Mouse (Mus musculus): Measurements from ENCODE around the gene Fancg.

Fancg gene

DNA sequence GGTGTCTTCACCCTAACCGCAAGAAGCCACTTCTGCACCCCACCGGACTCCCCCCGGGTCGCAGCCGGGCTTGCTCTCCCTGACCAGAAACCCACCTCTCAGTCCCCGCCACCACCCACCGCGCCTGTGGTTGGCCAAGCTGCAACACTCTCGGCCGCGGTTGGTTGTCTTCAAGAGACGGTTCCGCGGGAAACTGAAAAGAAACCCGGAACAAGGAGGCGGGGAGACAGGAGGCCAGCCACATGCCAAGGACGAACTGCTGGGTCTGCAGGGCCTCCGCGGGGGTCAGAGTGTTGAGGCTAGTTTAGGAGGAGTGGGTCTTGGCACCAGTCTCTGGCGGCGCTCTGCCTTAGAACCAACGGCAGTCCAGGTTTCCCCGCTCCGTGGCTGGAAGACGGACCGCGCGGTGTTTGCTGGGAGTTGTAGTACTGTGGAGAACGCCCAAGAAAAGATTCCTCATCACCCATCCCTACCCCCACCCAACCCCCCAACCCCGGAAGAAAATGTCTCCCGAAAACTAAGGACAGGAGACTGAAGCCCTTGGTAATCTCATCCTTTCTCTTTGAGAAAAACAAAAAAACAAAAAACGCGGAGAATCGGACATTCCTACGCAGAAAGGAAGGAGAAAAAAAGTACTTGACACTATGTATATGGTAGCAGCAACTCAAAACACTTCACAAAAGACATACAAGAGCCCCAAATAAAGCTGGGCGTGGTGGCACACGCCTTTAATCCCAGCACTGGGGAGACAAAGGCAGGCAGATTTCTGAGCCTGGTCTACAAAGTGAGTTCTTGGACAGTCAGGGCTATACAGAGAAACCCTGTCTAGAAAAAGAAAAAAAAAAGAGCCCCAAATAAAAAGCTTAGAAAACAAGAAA lies at the start of gene Fancg:
TSS of gene Fancg (minus strand) at position 346 of the 878 bp plus-strand sequence.
- peak; percentile 81 to 83 for DNase-seq (ENCODE audit: low spot score in 2 of 2)

DNA sequence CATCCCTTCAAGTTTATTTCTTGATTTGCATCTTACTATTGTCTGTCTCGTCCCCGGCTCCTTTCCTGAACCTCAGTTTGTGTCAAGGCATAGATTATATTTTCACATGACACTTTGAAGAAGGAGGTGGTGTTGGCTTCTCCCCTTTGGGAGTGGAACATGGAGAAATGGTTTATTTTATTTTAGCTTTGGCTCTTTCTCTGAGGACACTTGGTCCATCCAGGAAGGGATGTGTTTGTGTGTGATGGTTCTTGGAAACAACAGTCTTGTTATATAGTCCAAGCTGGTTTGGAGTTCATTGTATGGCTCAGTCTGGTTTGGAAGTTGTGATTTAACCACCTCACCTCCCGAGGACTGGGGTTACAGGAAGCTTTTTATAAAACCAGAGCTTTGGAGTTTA lies 49.4 kb upstream of the Fancg start:
- DNase-seq (ENCODE audit: low spot score in 2 of 2): no peak

DNA sequence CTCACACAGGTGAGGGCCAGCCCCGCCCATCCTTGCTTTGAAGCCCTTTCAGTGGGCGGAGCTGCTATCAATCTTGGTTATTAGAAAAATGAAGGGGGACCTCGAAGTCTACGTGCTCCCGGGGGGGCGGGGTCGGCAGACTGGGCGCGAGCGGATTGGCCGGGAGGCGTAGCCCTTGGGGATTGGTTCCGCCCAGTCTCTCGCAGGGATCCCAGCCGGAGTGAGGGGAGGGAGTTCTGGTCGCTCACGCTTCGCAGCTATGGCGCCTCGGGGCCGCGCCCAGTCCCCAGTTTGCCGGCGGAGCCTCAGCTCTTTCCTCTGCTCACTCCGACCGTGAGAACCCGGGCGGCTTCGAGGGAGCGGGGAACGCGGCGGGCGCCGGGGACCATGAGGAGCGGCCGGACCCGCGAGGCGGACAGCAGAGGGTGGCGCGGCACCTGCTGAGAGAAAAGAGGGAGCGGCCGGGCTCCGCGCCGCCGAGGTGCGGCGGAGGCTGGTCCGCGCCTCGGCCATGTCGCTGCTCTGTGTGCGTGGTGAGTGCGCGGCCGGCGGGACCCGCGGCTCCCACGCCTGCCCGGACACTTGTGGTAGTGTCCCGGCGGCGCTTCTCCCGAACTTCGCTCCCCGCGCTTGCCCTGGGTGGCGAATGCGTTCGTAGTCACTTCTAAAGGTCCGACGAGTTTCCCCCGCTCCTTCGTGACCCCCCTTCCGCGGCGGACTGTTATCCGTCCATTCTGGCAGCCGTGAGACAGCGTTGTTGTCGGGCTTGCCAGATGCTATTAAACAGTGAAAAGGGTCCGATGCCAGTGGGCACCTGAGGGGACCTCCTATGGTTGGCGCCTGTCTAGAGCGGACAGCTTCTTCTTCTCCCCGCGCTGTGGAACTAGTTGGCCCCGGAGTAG lies 48.7 kb upstream of the Fancg start, which contains the start of gene Unc13b:
TSS of gene Unc13b (plus strand) at position 201 of the 902 bp plus-strand sequence.
- peak; percentile 14 to 20 for DNase-seq (ENCODE audit: low spot score in 2 of 2)

DNA sequence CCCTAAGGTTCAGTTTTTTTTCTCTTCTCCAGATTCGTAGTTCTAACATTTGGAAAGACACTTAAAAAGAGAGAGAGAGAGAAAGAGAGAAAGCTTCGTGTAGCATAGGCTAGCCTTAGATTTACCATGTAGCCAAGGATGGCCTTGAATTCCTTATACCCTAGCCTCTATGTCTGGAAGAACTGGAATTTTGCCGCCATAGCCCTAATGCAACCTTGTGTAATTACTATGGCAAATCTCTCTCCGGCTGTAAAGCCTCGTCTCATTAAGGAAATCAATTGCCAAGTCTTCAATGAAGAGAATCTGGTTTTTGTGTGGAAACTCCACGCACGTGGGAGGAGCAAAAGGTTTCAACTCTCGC lies 48.1 kb upstream of the Fancg start:
- no peak for DNase-seq (ENCODE audit: low spot score in 2 of 2)

DNA sequence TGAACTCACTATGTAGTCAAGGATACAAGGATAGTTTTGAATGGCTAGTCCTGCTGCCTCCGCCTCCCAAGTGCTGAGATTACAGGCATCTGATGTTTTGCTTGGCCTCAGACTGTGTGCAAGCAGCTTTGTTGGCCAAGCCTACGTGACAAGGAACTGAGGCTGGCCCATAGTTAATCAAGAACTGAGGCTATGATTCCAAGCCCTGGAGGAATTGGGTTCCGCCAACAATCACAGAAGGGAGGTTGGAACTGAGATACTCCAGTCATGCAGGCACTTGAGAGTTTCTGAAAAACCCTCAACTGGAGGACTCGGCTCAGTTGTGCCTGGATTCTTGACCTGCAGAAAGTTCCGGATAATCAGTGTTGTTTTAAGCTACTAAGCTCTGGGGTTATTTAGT lies 47.3 kb upstream of the Fancg start:
- DNase-seq (ENCODE audit: low spot score in 2 of 2): no peak

DNA sequence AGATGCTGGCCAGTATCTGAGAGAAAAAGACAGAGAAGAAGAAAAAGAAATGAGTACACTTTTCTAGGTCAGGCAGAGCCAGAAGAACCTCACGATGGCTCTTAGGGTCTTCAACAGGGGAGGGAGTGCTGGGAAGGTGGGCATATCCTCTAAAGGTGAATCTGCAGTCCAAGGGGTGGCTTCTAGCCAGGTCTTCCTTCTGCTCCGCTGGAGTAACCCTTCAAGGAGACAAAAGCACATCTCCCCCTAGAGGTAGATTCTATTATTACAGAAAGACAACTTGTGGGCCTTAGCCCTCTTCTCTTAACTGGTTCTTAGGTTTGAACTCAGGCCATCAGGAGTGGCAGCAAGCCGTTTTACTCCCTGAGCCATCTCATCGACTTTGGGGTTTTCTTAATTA lies 42.3 kb upstream of the Fancg start:
- peak in 1 of 2 experiments; percentile 67 for DNase-seq (ENCODE audit: low spot score in 2 of 2)

DNA sequence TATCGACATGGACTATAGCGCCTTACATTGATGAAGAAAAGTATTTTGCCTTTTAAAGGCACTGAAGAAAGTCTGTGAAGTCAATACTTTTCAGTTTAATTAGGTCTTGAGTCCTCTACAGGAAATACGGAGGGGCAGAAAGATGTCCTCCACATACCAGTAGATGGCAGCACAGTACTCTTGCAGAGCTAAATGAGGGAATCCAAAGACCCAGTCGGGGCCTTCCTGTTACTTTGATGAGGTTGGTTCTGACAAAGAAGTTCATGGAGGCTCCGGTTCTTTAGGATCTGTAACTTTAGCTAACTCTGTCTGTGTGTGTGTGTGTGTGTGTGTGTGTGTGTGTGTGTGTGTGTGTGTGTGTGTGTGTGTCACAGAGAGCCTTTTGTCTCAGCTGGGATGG lies 36.9 kb upstream of the Fancg start:
- peak; percentile 49 to 77 for DNase-seq (ENCODE audit: low spot score in 2 of 2)

DNA sequence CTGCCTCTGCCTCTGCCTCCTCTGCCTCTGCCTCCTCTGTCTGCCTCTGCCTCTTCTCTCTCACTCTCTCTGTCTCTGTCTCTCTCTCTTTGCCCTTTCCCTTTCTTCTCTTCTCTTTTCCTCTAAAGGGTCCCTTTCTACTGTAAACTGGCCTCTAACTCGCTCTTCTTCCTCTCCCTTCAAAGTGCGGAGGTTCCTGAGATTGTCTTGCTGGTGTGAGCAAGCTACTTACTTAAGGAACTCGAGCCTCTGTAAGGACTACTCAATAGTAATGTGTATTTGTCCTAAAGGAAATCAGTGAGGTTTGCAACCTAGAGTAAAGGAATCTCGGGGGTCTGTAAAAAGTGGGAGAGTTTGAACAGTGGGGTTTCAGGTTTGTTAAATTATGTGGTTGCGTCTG lies 36.3 kb upstream of the Fancg start:
- DNase-seq (ENCODE audit: low spot score in 2 of 2): no peak

DNA sequence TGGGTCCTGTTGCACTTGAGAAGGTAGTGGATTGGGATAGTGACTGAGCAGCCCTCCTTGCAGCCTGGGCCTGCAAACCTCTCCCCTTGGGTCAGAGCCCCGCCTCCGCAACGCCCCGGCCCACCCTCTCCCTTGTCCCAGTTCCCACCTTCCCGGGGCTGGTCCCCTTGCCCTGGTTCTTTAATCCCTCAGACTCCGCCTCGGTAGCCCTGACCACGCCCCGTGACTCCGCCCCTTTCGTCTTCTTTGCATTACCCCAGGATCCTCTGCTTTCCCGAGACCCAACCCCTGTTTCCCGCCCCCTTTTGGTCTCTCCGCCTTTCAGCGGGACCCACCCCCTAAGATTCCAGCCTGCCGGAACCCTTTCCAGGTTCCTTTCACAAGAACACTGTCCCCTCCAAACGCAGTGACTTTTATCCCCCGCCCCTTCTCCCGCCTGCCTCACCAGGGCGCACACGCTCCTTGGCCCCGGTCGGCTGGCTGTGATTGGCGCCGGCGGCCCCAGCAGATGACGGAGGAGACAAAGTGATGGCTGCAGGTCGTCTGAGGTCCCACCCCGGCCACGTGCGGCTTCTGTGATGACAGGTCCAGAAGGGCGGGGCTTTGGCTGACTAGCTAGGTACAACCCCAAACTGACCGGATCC lies 35.5 kb upstream of the Fancg start, which contains the start of gene Fam214b:
TSS of gene Fam214b (minus strand) at position 562 of the 644 bp plus-strand sequence.
- peak; percentile 69 to 72 for DNase-seq (ENCODE audit: low spot score in 2 of 2)

DNA sequence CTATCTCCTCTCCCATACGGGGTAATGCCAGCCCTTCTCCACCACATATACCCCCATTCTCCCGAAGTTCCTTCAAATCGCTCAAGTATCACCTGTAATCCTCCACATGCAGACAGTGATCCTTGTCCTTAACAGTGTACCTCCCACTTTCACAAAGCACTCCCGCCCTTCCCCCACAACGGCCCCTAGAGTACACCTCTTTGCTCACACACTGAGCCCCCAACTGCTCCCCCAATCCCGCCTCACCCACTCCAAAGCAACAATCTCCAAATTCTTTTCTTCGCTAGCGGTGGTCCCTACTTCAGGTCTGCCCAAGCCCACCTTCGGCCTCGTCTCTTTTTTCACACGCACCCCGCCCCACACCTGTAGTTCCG lies 35.0 kb upstream of the Fancg start:
- no peak for DNase-seq (ENCODE audit: low spot score in 2 of 2)

DNA sequence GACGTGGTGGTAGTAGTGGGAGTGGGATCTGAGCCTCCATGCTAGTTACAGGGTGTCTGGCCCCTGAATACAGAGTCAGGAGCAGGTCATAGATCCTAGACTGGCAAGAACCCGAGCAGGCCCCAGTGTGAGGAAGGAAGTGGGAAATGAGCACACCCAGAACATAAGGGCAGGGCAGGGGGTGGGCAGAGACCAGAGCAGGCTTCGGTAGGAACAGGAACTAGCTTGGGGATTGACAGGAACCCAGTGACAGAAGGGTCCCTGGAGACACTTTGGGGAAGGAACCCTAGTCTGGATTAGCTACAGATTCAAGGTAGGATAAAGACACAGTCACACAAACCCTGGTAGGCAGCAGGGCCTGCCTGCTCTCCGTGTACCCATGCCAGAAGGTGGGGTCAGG lies 34.4 kb upstream of the Fancg start:
- DNase-seq (ENCODE audit: low spot score in 2 of 2): no peak

DNA sequence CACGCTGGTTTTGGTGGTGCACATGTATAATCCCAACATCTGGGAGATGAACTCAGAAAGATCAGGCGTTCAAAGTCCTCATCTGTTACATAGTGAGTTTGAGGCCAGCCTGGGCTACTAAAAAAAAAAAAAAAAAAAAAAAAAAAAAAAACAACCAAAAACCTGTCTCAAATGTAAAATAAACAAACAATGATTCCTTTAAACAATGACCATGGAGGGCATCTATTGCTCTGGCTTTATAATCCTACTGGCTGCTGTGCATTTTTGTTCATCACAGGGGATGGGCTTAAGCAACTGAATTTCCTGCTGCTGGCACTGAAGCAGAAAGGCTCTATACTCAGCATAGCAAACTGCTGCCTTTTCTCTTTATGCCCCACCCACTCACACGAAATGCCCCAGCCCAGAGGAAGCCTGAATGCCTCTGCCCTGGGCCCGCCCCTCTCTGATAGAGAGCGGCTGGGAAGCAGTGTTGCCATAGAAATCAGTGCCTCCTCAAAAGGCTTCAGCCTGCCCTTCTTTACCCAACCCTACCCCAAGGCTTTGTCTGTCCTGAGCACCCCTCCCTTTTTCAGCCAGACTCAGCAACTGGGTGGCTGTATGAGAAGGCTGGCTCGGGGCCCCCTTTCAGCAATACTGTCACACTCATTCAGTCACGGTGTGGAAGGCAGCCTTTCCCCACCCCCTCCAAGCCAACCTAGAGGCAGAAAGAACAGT lies 33.5 kb upstream of the Fancg start:
- DNase-seq (ENCODE audit: low spot score in 2 of 2): peak; percentile 43 to 44

DNA sequence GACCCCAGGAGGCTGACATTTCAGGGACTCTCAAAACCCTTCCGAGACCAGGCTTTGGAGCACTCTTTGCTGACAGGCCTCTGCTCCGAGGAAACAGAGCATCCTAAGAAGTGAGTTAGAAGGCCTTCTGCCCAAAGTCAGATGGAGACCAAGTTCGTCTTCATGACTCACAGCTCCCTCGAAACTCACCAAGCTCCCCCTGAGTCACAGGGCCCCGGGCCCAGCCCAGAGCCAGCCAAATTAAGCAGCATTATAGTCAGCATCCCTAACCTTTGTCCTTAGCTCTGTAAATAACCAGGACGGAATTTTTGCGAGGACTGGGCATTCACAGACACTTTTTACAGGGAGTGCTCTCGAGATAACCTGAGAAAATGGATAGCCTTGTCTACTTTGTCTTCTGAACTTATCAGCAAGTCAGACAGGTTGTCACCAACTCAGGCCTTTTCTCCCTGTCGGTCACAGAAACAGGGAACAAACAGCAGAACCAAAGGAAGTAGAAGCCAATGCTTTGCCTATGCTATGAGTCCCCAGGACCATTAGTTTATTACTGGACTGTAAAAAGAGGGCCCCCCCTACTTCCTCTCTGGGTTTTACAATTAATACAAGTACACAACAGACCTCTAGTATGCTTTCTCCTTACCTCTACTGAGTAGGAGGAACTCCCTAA lies 30.7 kb upstream of the Fancg start:
- DNase-seq (ENCODE audit: low spot score in 2 of 2): no peak

DNA sequence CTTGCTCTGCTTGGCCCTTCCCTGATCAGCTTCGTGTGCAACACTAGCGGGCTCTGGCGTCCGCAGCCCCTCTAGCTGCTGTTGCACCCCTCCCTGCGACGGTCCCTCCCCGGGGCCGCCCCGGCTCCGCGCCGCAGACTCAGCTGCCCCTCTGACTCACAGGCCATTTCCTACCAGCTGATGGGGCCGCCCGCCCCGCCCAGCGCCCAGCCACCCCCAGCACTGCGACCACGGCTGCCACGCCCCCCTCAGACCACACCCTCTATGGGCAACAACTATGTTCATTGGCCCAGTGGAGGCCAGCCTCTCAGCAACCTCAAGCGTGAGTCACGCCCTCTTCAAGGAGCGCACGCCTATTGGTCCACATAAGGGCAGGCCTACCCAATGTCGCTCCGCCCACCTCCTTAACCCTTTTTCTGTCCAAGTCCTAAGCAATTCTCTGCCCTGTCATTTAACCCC lies 29.8 kb upstream of the Fancg start:
- DNase-seq (ENCODE audit: low spot score in 2 of 2): peak; percentile 86

DNA sequence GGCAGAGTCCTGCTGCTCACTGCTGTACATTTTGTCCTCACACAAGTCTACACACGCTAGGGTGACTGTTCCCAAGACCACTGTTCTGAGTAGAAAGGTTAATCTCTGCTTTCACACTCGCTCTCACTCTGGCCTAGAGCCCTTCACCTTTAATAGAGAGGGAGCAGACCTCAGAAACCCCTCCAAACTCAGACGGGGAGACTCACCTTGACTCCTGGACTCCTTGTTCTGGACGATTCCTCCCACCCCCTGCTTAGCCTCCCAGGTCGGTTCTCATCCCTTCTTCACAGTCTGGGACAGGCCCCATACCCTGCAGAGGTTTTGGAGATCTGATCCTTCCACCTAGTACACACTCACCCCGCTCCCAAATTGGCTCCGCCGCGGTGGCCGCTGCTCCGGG lies 29.3 kb upstream of the Fancg start:
- DNase-seq (ENCODE audit: low spot score in 2 of 2): no peak

DNA sequence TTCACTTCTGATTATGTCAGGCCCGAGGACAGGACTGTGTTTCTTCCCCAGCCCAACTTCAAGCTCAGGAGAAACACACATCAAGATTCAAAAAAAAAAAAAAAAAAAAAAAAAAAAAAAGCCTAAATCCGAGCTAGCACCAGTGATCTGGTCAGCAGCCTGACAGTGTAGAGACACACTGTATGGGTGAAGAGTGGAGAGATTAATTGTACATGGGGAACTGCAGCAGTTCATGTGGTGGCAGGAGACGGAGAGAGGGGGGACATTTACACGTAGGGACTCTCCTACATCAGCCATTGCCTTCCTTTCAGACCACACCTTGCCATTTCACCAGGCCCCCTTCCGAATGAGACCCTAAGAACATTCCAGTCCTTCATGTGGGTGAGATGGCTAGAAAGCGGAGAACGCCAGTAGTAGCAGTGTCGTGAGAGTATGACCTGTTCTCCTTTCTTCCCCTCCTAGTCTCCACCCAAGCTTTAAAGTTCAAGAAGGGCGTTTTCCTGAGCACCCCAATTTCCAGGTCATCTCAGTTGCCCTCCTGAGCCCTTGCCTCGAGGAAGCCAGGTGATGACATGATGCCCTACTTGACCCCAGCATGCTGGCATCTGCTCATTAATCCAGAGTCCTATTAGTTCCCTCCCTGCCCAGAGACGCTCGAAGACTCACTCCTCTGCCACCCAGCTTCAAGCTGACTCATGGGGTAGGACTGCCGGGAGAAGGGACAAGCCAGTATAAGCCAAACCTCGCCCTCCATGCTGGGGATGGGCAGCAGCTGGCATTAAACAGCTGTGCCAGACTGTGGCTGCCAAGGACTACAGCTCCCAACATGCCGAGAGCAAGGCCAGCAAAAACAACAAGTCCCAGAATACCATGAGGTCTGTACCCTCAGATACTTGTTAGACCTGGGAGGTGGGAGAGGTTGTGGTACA lies 28.5 kb upstream of the Fancg start:
- no peak for DNase-seq (ENCODE audit: low spot score in 2 of 2)

DNA sequence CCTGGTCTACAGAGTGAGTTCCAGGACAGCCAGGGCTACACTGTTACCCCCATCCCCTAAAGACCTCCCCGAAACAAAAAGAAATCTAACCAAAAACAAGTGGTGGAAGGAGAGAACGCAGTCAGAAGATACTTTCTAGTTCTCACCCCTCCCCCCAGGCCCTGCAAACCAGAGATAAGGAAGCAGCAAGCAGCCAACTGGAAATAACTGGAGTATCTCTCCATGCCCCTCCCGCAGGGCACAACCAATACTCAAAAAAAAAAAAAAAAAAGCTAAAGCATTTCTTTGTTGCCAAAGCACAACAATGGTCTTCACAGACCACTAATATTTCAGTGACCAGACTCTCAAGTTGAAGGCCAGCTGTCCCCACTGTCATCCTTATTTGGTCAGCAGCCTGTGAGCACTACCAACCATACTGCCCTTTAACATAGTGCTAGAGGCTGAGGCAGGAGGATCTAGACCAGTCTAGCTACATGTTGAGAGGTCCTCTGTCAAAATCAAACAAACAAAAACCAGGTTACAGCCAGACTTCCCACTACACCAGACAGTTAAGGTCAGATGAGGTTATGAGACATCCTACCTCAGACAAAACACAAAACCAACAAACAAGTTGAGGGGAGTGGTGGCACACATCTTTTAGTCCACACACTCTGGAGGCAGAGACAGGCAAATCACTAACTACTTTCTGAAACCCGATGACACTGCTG lies 27.7 kb upstream of the Fancg start:
- DNase-seq (ENCODE audit: low spot score in 2 of 2): no peak

DNA sequence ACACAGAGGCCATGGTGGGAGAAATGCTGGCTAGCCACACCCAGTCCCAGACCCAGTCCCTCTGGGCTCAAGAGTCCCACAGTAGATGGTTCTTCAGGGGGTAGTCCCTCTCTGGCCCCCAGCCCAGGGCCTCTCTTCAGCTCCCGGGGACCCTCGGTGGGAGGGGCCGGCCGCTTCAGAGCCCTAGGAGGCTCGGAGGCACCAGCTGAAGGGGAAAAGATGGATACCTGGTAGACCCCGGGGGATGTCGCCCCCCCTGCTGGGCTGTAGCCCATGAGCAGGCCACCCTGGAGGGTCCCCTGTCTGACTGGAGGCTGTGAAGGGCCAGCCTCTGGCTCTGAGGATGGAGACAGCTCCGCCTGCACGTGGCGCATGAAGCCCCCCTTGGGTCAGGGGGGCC lies 26.1 kb upstream of the Fancg start:
- DNase-seq (ENCODE audit: low spot score in 2 of 2): no peak

DNA sequence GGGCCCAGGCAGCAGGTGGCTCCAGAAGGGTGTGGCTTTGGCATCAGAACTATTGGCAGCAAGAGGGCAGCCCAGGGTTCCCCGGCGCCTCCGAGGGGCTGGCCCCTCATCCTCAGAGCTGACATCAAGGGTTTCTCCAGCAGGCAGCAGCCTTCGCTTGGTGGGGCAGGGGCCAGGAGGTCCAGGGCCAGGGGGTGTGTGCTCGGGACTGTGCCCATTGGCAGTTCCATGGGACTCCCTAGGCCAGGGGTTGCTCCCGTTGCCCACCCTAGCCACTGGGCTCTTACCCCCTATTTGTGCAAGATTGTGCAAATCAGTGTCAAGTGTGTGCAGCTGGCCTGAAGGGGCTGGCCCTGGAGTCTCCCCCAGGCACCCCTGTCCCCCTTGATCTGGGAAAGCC lies 25.5 kb upstream of the Fancg start:
- no peak for DNase-seq (ENCODE audit: low spot score in 2 of 2)
